Mouse (Mus musculus): Measurements from ENCODE around the gene Pink1. TPM values are rescaled to one million over a fixed set of nuclear protein-coding genes. Genes with fewer than 3 reads are reported as not detected.
"Not testable (repeated sequence)": the region's sequence is repeated elsewhere in the genome, so short reads cannot be mapped to it uniquely, and the experiment has no call there.

Gene Pink1
- total RNA-seq, 2 experiments from 2014 or later: 153 to 158 TPM

DNA sequence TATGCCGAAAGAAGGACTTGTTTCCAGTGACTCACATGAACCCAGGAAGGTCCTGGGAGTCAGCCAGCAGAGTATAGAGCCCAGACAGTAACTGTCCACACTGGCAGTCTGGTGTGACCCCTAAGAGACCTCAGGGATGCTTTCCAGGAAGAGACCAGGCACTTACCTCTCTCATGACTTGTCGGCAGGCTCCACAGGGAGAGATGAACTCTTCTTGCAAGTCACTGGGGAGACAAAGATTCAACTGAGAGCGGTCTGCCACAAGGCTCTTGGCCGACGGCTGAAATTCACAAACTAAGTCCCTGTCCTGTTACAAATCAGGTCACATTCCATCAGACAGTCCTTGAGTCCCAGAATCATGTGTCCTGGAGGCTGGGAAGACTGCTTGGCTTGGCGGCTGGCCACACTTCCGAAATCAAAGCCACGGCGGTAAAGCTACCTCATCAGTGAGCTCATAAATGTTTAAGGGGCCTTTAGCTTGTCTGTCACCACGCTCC is 17.3 kb upstream of the Pink1 start:
- DNase-seq (ENCODE audit: low spot score in 2 of 2): peak in 1 of 2 experiments; percentile 43

DNA sequence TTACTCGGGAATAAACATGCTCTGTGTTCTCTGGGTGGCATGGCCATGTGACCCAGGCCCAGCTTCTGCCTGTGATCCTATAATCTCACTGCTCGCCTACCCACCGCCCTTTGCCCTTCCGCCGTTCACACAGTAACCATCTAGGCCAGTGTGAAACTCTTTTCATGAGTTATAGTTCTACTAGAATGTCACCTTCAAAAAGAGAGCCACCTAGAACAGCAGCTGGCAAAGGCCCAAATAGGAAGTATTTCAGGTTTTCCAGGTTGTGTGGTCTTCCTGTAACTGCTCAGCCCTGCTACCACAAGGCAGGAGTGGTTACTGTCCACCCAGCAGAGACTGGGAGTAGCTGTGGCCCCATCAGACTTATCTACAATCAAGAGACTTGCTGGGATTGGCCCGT is 16.7 kb upstream of the Pink1 start:
- no peak for DNase-seq (ENCODE audit: low spot score in 2 of 2)

- no peak for DNase-seq (ENCODE audit: low spot score in 2 of 2)
These were observed 15.9 kb upstream of the Pink1 start for GRCm38 (mm10) chr4:138342048-138342447.

DNA sequence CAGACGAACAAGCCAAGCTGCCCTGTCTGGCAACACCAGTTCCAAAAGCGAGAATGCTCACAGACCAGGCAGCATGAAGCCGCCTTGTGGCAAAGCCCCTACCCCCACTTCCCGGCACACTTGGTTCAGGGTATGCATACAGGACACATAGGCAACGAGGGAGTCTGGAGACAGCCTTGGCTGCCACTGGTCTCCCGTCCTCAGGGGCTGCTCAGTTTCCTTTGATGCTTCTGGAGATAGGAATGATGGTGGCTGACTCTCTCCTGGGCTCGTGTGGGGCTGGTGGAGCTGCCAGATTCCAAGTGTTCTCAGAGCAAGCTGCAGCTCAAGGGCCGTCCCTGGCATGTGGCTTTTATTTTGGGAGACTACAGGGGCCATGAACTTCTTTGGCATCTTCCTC is 15.3 kb upstream of the Pink1 start:
- no peak for DNase-seq (ENCODE audit: low spot score in 2 of 2)

DNA sequence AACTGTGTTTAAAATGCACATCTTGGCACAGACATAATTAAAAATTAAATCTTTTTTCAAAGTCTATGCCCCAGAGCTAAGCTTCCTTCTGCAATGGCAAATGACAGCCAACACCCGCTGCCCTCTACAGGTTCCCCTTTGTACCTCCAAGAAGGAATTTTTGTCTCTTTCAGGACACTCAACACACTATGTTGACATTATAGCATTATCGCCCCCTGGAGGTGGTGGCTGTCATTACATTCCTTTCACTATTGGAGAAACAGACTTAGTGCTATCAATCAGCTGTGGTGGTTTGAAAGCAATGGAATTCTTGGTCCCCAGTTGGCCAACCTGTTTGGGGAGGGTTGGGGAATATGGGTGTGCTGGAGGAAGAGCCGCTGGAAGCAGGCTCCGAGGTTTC is 13.9 kb upstream of the Pink1 start:
- no peak for DNase-seq (ENCODE audit: low spot score in 2 of 2)

DNA sequence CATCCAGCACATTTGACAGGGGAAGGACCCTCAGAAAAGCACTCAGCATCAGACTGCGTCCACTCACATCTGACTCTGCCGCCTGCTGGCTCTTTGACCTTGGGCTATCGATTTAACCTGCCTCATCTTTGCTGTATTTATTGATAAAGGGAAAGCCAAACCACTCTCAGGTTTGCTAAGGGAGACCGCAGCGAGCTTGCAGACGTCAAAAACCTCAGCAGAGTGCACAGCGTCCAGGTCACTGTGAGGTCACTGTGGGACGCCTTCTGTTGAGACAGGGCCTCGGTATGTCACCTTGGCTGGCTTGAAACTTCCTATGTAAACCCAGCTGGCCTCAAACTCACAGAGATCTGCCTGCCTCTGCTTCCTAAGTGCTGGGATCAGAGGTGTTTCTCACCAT is 11.2 kb upstream of the Pink1 start:
- DNase-seq (ENCODE audit: low spot score in 2 of 2): no peak

GRCm38 (mm10) chr4:138336876-138337275 is 10.8 kb upstream of the Pink1 start:
- DNase-seq (ENCODE audit: low spot score in 2 of 2): no peak

- no peak for DNase-seq (ENCODE audit: low spot score in 2 of 2)
These were observed 9.5 kb upstream of the Pink1 start for GRCm38 (mm10) chr4:138335648-138336047.

DNA sequence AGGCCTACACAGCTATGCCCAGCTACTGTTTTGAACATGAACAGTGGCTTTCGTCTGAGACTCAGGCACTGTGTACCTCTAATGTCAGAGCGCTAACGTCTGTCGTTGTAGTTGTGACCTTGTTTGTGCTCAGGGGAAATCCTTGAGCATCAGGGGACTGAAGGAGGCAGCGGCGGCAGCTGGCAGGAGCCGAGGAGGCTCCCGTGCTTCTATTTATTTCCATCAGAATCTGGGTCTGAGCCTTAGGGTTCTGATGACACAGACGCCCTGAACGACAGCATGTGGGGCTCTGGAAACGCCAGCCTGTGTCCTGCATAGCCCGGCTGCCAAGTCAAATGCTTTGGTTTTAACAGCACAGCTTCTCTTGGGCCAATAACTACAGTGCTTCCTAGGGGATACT is 8.9 kb upstream of the Pink1 start:
- no peak for DNase-seq (ENCODE audit: low spot score in 2 of 2)

- no peak for DNase-seq (ENCODE audit: low spot score in 2 of 2)
These were observed 7.0 kb upstream of the Pink1 start for GRCm38 (mm10) chr4:138333135-138333534.

DNA sequence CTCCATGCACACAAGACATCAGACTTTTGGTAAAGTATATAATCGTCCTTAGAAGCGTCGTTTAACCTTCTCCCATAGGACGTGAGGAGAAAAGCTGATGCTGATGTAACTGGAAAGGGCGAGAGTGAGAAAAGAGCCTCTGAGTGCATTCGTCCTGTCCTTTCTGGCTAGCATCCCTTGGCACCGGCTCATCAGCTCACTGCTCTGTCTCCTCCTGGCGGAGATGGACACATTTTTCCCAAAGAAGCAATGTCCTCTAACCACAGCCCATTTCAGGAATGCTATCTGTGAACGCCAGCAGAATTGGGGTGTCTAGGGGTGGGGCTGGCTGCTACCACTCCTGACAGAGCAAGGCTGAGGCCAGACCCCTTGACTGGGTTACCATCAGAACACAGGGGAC is 5.5 kb upstream of the Pink1 start:
- DNase-seq (ENCODE audit: low spot score in 2 of 2): no peak

DNA sequence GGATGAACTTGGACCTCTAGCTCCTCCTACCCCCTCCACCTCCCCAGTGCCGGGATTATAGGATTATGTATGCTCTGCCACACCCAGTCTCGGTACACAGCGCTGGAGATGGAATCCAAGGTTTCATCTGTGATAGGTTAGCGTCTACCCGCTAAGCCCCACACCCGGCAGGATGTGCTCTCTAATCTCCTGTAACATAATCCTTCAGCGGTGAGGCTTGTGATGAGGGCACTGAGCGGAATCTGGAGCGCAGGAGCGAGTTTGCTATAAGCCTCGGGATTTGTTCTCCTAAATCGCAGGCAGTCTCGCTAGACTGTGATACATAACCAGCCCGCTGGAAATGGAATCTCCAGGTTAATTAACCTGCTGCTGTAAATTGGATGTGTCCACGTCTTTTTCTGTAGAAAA is 4.2 kb upstream of the Pink1 start:
- no peak for DNase-seq (ENCODE audit: low spot score in 2 of 2)

DNA sequence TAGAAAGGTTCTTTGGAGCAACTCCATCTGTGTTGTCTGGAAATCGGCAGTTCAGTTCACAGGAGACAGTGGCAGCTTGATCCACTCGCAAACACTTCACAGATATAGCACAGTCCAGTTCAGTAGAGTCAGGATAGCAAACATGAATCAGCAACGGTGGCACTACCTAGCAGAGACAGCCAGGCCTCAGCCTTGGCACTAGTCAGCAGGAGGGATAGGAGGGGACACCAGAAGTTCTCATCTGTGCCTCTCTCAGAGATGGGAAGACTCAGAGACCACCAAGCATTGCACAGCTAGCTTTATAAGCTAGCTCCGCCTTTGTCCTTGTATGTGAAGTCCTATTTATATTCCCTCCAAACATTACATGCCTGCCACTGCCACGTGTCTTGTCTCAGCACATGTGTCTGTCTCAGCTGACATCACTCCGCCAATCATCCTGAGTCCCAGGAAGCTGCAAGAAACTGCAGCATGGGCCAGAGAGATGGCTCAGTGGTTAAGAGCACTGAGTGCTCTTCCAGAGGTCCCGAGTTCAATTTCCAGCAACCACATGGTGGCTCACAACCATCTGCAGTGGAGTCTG is 1.9 kb upstream of the Pink1 start:
- DNase-seq (ENCODE audit: low spot score in 2 of 2): no peak

DNA sequence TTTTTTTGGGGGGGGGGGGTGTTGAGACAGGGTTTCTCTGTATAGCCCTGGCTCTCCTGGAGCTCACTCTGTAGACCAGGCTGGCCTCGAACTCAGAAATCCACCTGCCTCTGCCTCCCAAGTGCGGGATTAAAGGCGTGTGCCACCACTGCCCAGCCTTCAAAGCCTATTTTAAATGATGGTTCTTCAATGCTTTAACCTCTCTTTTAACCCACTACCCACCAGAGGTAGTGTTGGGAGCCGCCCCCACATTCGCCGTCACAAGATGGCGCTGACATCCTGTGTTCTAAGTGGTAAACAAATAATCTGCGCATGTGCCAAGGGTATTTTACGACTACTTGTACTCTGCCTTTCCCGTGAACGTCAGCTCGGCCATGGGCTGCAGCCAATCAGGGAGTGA is 1.0 kb upstream of the Pink1 start:
- DNase-seq (ENCODE audit: low spot score in 2 of 2): not testable (repeated sequence)

GRCm38 (mm10) chr4:138325466-138326076 is 536 bp downstream of the Pink1 start:
- DNase-seq (ENCODE audit: low spot score in 2 of 2): peak; percentile 94

- no peak for DNase-seq (ENCODE audit: low spot score in 2 of 2)
These were observed 1.7 kb downstream of the Pink1 start for GRCm38 (mm10) chr4:138324451-138324850.

DNA sequence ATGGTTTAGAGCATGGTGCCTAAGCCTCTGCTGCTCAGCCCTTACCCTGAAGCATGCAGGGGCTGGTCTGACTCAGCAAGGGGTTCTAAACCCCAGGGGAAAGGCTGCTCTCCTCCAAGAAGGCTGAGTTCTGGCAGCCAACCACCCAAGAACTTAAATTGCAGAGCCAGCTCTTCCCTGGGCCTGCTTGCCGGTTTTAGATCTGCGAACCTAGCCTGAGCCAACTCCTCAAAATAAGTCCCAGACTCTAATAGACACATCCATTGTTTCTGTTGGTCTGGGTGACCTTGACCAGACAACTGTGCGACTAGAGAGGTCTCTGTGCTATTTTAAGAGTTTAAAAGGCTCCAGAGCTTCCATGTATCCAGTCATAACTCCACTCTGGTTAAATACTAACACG is 2.4 kb downstream of the Pink1 start:
- DNase-seq (ENCODE audit: low spot score in 2 of 2): no peak

GRCm38 (mm10) chr4:138322692-138323091 is 3.4 kb downstream of the Pink1 start:
- DNase-seq (ENCODE audit: low spot score in 2 of 2): no peak

- no peak for DNase-seq (ENCODE audit: low spot score in 2 of 2)
These were observed 4.6 kb downstream of the Pink1 start for GRCm38 (mm10) chr4:138321488-138321887.

DNA sequence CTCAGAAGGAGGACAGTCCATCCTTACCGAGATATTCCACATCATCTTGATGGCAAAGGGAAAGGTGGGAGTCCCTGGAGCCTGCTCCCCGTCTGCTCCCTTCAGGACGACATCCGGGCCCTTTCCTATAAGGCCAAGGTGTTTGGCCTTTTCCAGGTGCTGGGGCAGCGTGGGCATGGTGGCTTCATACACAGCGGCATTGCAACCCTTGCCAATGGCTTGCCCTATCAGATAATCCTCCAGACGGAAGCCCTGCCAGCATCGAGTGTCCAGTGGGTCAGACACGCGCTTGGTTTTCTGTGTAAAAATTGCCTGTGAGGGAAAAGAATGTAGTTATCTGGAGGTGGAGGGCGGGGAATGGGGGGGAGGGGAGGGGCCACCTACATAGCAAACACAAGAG is 5.4 kb downstream of the Pink1 start:
- no peak for DNase-seq (ENCODE audit: low spot score in 2 of 2)

GRCm38 (mm10) chr4:138319508-138319907 is 6.6 kb downstream of the Pink1 start:
- peak; percentile 60 to 77 for DNase-seq (ENCODE audit: low spot score in 2 of 2)

- no peak for DNase-seq (ENCODE audit: low spot score in 2 of 2)
These were observed 7.4 kb downstream of the Pink1 start for GRCm38 (mm10) chr4:138318509-138319266.

All from adrenal gland, postnatal 4 days (tissue).